Mouse (Mus musculus) CH12.LX (cell line): ENCODE measurements around the gene Cd2bp2. TPM values are rescaled to one million over a fixed set of nuclear protein-coding genes. Genes with fewer than 3 reads are reported as not detected.

Source experiments
- DNase-seq: peaks from one replicate; pipeline ENCODE4 v3.0.0-alpha.2; 2013; ENCODE audit errors: extremely low read depth
- H3K27ac ChIP-seq: 2 replicates; pipeline ENCODE4 v1.5.1; 2012; ENCODE audit warnings: low read depth, mild to moderate bottlenecking, control low read depth, moderate library complexity; ENCODE audit not compliant: insufficient read depth
- H3K27me3 ChIP-seq: replicated peaks from 2 replicates; pipeline ENCODE3; 2012; ENCODE audit warnings: inconsistent platforms
- H3K36me3 ChIP-seq, 2 experiments: replicated peaks in 1 of 2; 2 replicates each; pipeline versions ENCODE3 to v1.6.1; 2012; ENCODE audit warnings: inconsistent platforms in 1 of 2, low read length in 1 of 2, mild to moderate bottlenecking in 1 of 2, mixed read lengths in 1 of 2, moderate library complexity in 1 of 2; ENCODE audit not compliant: control insufficient read depth in 1 of 2, insufficient read depth in 1 of 2
- H3K4me1 ChIP-seq, 2 experiments: 2 replicates each; pipeline ENCODE4 v1.6.1; 2012; ENCODE audit warnings: inconsistent platforms in 1 of 2, moderate library complexity in 1 of 2; ENCODE audit not compliant: insufficient read depth in 2 of 2, control insufficient read depth in 1 of 2
- H3K4me2 ChIP-seq: 2 replicates; pipeline ENCODE4 v1.6.1; 2012; ENCODE audit warnings: low read depth, mild to moderate bottlenecking, control low read depth; ENCODE audit not compliant: poor library complexity, insufficient read depth, severe bottlenecking
- H3K4me3 ChIP-seq, 3 experiments: fragments of 150-350 bp in 1 of 3; sonication (generic) in 1 of 3; replicated peaks in 1 of 3; 2 replicates each; pipeline versions ENCODE3 to v1.5.1; 2011 to 2012; ENCODE audit warnings: low read depth in 2 of 3, low read length in 2 of 3, mild to moderate bottlenecking in 2 of 3, moderate library complexity in 2 of 3, control low read depth in 1 of 3, improper control_type of control experiment in 1 of 3, inconsistent platforms in 1 of 3, mixed read lengths in 1 of 3; ENCODE audit not compliant: poor library complexity in 1 of 3
- H3K79me2 ChIP-seq: replicated peaks from 2 replicates; pipeline ENCODE4 v1.6.1; 2012; ENCODE audit warnings: mild to moderate bottlenecking, moderate library complexity; ENCODE audit not compliant: control insufficient read depth, poor library complexity, insufficient read depth, severe bottlenecking; ENCODE audit errors: extremely low read depth
- H3K9ac ChIP-seq: 2 replicates; pipeline ENCODE4 v1.6.1; 2012; ENCODE audit warnings: low read depth, mild to moderate bottlenecking, control low read depth, moderate library complexity; ENCODE audit not compliant: insufficient read depth
- H3K9me3 ChIP-seq: replicated peaks from 2 replicates; pipeline ENCODE3; 2012; ENCODE audit warnings: low read length, inconsistent platforms, mixed read lengths
- BHLHE40 ChIP-seq: IDR thresholded peaks from 2 replicates; pipeline ENCODE4 v1.6.1; 2011; ENCODE audit warnings: mild to moderate bottlenecking, low read depth, low read length, improper control_type of control experiment
- CHD1 ChIP-seq: IDR thresholded peaks from 2 replicates; pipeline ENCODE4 v1.6.1; 2012; ENCODE audit warnings: low read depth, low read length, improper control_type of control experiment, inconsistent platforms
- CHD2 ChIP-seq: IDR thresholded peaks from 2 replicates; pipeline ENCODE4 v1.6.1; 2011; ENCODE audit warnings: low read length, improper control_type of control experiment
- CTCF ChIP-seq, 2 experiments: IDR thresholded peaks in 1 of 2; conservative IDR thresholded peaks in 1 of 2; 2 replicates each; pipeline ENCODE4 v1.5.1; 2011 to 2012; ENCODE audit warnings: low read depth in 2 of 2, low read length in 2 of 2, improper control_type of control experiment in 1 of 2, inconsistent platforms in 1 of 2, mild to moderate bottlenecking in 1 of 2, moderate library complexity in 1 of 2
- E2F4 ChIP-seq: IDR thresholded peaks from 2 replicates; pipeline ENCODE4 v1.6.1; 2011; ENCODE audit warnings: low read depth, low read length, improper control_type of control experiment; ENCODE audit not compliant: insufficient replicate concordance
- EP300 ChIP-seq: IDR thresholded peaks from 2 replicates; pipeline ENCODE4 v1.6.1; 2011; ENCODE audit warnings: low read length, improper control_type of control experiment
- ETS1 ChIP-seq: conservative IDR thresholded peaks from 2 replicates; pipeline ENCODE4 v1.6.1; 2012; ENCODE audit warnings: low read depth, mild to moderate bottlenecking, inconsistent platforms, low read length, improper control_type of control experiment, moderate library complexity
- HCFC1 ChIP-seq: IDR thresholded peaks from 2 replicates; pipeline ENCODE4 v1.6.1; 2012; ENCODE audit warnings: low read depth, mild to moderate bottlenecking, inconsistent platforms, low read length, improper control_type of control experiment
- IRF4 ChIP-seq: IDR thresholded peaks from 2 replicates; pipeline ENCODE4 v1.6.1; 2014; ENCODE audit warnings: low read depth, mild to moderate bottlenecking, inconsistent platforms, low read length, improper control_type of control experiment
- JUN ChIP-seq: IDR thresholded peaks from 2 replicates; pipeline ENCODE4 v1.6.1; 2011; ENCODE audit warnings: low read depth, mild to moderate bottlenecking, low read length, improper control_type of control experiment, moderate library complexity; ENCODE audit not compliant: insufficient read depth
- JUND ChIP-seq: conservative IDR thresholded peaks from 2 replicates; pipeline ENCODE4 v1.6.1; 2011; ENCODE audit warnings: low read depth, low read length, improper control_type of control experiment
- MAFK ChIP-seq: IDR thresholded peaks from 2 replicates; pipeline ENCODE4 v1.6.1; 2011; ENCODE audit warnings: low read length, improper control_type of control experiment; ENCODE audit not compliant: insufficient replicate concordance
- MAX ChIP-seq: IDR thresholded peaks from 2 replicates; pipeline ENCODE4 v1.6.1; 2011; ENCODE audit warnings: low read length, improper control_type of control experiment
- MAZ ChIP-seq: IDR thresholded peaks from 2 replicates; pipeline ENCODE4 v1.6.1; 2012; ENCODE audit warnings: low read depth, mild to moderate bottlenecking, inconsistent platforms, low read length, improper control_type of control experiment, moderate library complexity
- MEF2A ChIP-seq: IDR thresholded peaks from 2 replicates; pipeline ENCODE4 v1.6.1; 2014; ENCODE audit warnings: low read depth, mild to moderate bottlenecking, inconsistent platforms, low read length, improper control_type of control experiment, borderline replicate concordance
- MXI1 ChIP-seq: IDR thresholded peaks from 2 replicates; pipeline ENCODE4 v1.6.1; 2011; ENCODE audit warnings: mild to moderate bottlenecking, low read depth, low read length, improper control_type of control experiment
- MYC ChIP-seq: IDR thresholded peaks from 2 replicates; pipeline ENCODE4 v1.6.1; 2011; ENCODE audit warnings: low read depth, mild to moderate bottlenecking, improper control_type of control experiment, low read length
- NELFE ChIP-seq: IDR thresholded peaks from 2 replicates; pipeline ENCODE4 v1.6.1; 2011; ENCODE audit warnings: low read depth, low read length, improper control_type of control experiment
- PAX5 ChIP-seq: IDR thresholded peaks from 2 replicates; pipeline ENCODE4 v1.6.1; 2012; ENCODE audit warnings: low read length, inconsistent platforms, mixed read lengths
- POLR2A ChIP-seq: IDR thresholded peaks from 2 replicates; pipeline ENCODE4 v1.6.1; 2011; ENCODE audit warnings: low read depth, mild to moderate bottlenecking, improper control_type of control experiment, low read length
- POLR2AphosphoS2 ChIP-seq: IDR thresholded peaks from 2 replicates; pipeline ENCODE4 v1.6.1; 2011; ENCODE audit warnings: low read depth, low read length, improper control_type of control experiment
- SIN3A ChIP-seq: IDR thresholded peaks from 2 replicates; pipeline ENCODE4 v1.6.1; 2012; ENCODE audit warnings: low read length, improper control_type of control experiment, inconsistent platforms
- TBP ChIP-seq: conservative IDR thresholded peaks from 2 replicates; pipeline ENCODE4 v1.6.1; 2011; ENCODE audit warnings: low read depth, low read length, improper control_type of control experiment
- TCF12 ChIP-seq: IDR thresholded peaks from 2 replicates; pipeline ENCODE4 v1.6.1; 2014; ENCODE audit warnings: low read depth, mild to moderate bottlenecking, inconsistent platforms, low read length, improper control_type of control experiment
- UBTF ChIP-seq: IDR thresholded peaks from 2 replicates; pipeline ENCODE4 v1.6.1; 2012; ENCODE audit warnings: low read depth, mild to moderate bottlenecking, inconsistent platforms, low read length, improper control_type of control experiment, moderate library complexity
- USF2 ChIP-seq: conservative IDR thresholded peaks from 2 replicates; pipeline ENCODE4 v1.6.1; 2011; ENCODE audit warnings: low read depth, low read length, improper control_type of control experiment
- ZC3H11A ChIP-seq: IDR thresholded peaks from 2 replicates; pipeline ENCODE4 v1.6.1; 2012; ENCODE audit warnings: low read depth, mild to moderate bottlenecking, inconsistent platforms, low read length, improper control_type of control experiment
- ZMIZ1 ChIP-seq: IDR thresholded peaks from 2 replicates; pipeline ENCODE4 v1.6.1; 2012; ENCODE audit warnings: low read depth, mild to moderate bottlenecking, inconsistent platforms, low read length, improper control_type of control experiment
- ZNF384 ChIP-seq: IDR thresholded peaks from 2 replicates; pipeline ENCODE4 v1.6.1; 2012; ENCODE audit warnings: low read depth, low read length, improper control_type of control experiment, inconsistent platforms
- dilution Hi-C: fragments of 300-500 bp; cut with MboI; formaldehyde crosslinking; loops from 2 replicates; pipeline ENCODE4 v1.14.3; 2020; ENCODE audit warnings: low sequenced_read_pairs; ENCODE audit not compliant: extremely low pct_unique_long_range_greater_than_20kb, extremely low pct_ligation_motif_present
- in situ Hi-C: fragments of 300-500 bp; cut with MboI; formaldehyde crosslinking; loops from 3 replicates; pipeline ENCODE4 v1.14.3; 2019; ENCODE audit warnings: low sequenced_read_pairs, low pct_ligation_motif_present, low pct_unique_long_range_greater_than_20kb, mixed read lengths
- polyA plus RNA-seq: library from polyadenylated mRNA; unstranded; fragments of >175 nt; gene quantifications from 2 replicates; pipeline ENCODE4 v1.2.1, GENCODE M21; 2012; ENCODE audit warnings: low read depth; ENCODE audit not compliant: insufficient read length
- total RNA-seq, 2 experiments: library from RNA; depleted of rRNA; stranded (reverse); fragments of 300-350 nt in 1 of 2; fragments of >200 nt in 1 of 2; gene quantifications; 2 replicates each; pipeline ENCODE4 v1.2.3; 2012 to 2014

Cd2bp2 gene
- total and polyA plus RNA-seq, 3 experiments = 57.4 to 66.8 (median 62.4) TPM

DNA sequence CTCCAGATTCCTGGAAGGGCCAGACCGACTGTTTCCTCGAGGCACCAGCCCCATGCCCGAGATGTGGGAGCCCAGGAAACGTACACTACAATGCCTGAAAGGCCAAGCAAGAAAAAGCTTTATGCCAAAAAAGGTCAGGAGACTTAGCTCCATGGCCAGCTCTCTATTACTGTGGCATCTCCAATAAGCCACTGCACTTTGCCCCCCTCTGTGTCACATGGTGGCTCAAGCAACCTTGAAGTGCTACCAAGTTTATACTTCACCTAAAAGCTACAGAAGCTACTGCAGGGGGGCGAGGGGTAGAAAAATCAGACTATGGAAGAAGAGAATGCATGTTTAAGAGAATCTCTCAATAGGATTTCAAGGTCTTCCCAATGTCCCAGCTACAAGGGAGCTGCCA, 2.9 kb downstream of the Cd2bp2 start:
- Histone ChIP-seq H3K4me2 (no peak overlapping the region; the same call in 1 of the 2 replicates), H3K9me3 (no peaks in the 10 kb centered on the region), H3K36me3 (peaks cover 46 to 68% of the 10 kb centered on the region in 2 experiments), H3K4me1 (peaks cover 24 to 74% of the 10 kb centered on the region in 2 experiments), H3K27me3 (no peaks in the 10 kb centered on the region), H3K27ac (no peak overlapping the region), H3K4me3 (no peak overlapping the region), H3K9ac (peak overlapping the region; percentile 9; the same call in 1 of the 2 replicates), H3K79me2 (peaks cover 36% of the 10 kb centered on the region)
- TF ChIP-seq ZMIZ1 (no peak), ETS1 (no peak), BHLHE40 (no peak), CTCF (conservative IDR thresholded peaks at IDR 0.05 in 1 of 2, IDR thresholded peaks at IDR 0.05 in 1 of 2; ENCODE audit: low read depth in 2 of 2, low read length in 2 of 2) (no peak), PAX5 (no peak), NELFE (no peak), HCFC1 (no peak), ZNF384 (no peak), EP300 (no peak), MXI1 (no peak), SIN3A (no peak), CHD1 (no peak)
- dilution Hi-C loops = no loop called here
- DNase-seq = no peak
- in situ Hi-C loops = no loop called here

DNA sequence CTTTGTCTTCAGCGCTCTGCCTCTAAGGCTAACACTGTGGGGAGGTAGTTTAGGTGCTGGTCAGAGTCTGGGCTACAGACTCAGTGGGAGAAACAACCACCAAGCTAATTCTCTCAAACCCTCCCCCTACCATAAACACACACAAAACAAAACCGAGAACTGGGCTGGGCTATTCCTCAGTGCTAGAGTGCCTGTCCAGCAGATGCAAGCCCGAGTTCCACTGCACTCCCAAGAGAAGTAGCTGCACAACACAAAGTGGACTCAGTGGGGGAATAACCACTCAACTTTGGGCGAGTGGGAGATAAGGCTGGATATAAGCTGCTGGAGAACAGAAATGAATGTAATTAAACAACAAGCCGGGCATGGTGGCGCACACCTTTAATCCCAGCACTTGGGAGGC, 5.2 kb downstream of the Cd2bp2 start:
- Histone ChIP-seq H3K9ac (peak overlapping the region; percentile 42), H3K4me3 (peak overlapping the region in 2 of 3 experiments; percentile 14 to 39), H3K9me3 (no peaks in the 10 kb centered on the region), H3K27ac (peak overlapping the region; percentile 97), H3K4me2 (peak overlapping the region; percentile 17; the same call in 1 of the 2 replicates), H3K27me3 (no peaks in the 10 kb centered on the region), H3K4me1 (peaks cover 29 to 84% of the 10 kb centered on the region in 2 experiments), H3K79me2 (peaks cover 36% of the 10 kb centered on the region), H3K36me3 (peaks cover 45 to 73% of the 10 kb centered on the region in 2 experiments)
- in situ Hi-C loops (no loop called here), dilution Hi-C loops (no loop called here)
- DNase-seq = no peak
- TF ChIP-seq JUN (no peak), SIN3A (peak; percentile 71; the same call in 1 of the 2 replicates), TBP (peak; percentile 82; the same call in 1 of the 2 replicates), MYC (no peak), MAZ (0 out of 2 replicates have a peak, but pooled peaks have one; percentile 50), MAX (no peak), CHD2 (peak; percentile 52), IRF4 (peak; percentile 90), JUND (no peak), ZMIZ1 (peak; percentile 53; the same call in 1 of the 2 replicates), MXI1 (no peak), ZC3H11A (no peak), UBTF (no peak), HCFC1 (no peak), USF2 (no peak), NELFE (no peak), POLR2AphosphoS2 (peak; percentile 79; the same call in 1 of the 2 replicates), BHLHE40 (peak; percentile 37; the same call in 1 of the 2 replicates), E2F4 (no peak), POLR2A (peak; percentile 66), ETS1 (peak; percentile 44; the same call in 1 of the 2 replicates), ZNF384 (no peak), TCF12 (peak; percentile 65; the same call in 1 of the 2 replicates), MEF2A (0 out of 2 replicates have a peak, but pooled peaks have one; percentile 32), CHD1 (peak; percentile 42; the same call in 1 of the 2 replicates), MAFK (no peak)
